Mouse (Mus musculus): ENCODE data around the gene S100a13.

S100a13 gene

DNA sequence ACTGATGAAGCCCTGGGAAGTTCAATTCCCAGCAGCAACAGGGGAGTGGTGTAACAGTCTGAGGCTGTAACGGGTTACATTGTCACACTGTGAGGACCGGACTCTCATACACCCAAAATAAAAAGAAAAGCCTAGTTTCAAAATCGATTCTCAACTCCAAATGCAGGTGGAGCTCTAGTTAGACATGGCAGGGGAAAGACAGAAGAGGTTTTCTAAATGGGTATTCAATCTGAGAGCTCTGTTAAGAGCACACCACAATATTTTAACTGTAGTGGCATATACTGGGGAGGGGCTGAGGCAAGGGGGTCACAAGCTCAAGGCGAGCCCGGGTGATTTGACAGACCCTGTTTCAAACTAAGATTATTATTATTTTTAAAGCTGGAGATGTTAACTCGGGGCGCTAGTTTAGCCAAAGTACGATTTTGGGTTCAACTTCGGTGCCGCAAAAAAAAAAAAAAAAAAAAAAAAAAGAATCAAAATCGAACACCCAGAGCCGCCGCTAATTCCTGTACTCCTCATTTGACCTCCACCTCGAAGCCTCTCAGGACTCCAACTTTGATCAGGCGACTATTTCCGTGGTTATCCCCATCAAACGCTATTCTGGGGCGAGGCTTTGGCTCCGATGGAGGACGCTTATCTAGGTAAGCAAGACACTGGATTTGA lies 5.8 kb upstream of the S100a13 start:
- no peak for DNase-seq (ENCODE audit: low spot score)

- peak; percentile 97 for DNase-seq (ENCODE audit: low spot score)
Observed at GRCm38 (mm10) chr3:90508950-90509746, 5.1 kb upstream of the S100a13 start, which contains the start of gene Chtop. Chtop (minus strand) TSS chr3:90509498.

- no peak for DNase-seq (ENCODE audit: low spot score)
Observed at GRCm38 (mm10) chr3:90509747-90510123, 4.5 kb upstream of the S100a13 start.

GRCm38 (mm10) chr3:90512276-90512675 lies 2.0 kb upstream of the S100a13 start:
- no peak for DNase-seq (ENCODE audit: low spot score)

GRCm38 (mm10) chr3:90512948-90513642 lies 1.1 kb upstream of the S100a13 start:
- DNase-seq (ENCODE audit: low spot score) = no peak

DNA sequence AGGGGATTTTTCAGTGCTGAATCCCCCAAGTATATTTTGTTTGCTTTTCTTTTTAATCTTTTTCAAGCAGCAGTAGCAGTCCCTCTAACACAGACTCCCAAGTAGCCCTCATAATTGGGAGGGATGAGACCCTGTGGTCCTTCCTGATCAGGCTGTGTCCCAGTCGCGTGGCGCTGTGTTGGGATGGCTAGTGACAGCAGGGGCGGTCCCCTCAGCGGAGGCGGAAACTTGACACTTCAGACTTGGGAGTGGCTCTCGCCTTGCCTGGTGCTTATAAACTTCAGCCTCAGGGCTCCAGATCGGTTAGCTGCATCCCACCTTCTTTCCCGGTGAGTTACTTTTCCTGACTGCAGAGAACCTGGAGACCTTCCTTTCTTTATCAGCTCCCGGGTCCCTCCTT lies 456 bp downstream of the S100a13 start:
- DNase-seq (ENCODE audit: low spot score) = no peak

GRCm38 (mm10) chr3:90515242-90515641 lies 1.0 kb downstream of the S100a13 start:
- no peak for DNase-seq (ENCODE audit: low spot score)

- DNase-seq (ENCODE audit: low spot score) = no peak
Observed at GRCm38 (mm10) chr3:90515789-90516188, 1.6 kb downstream of the S100a13 start.

- no peak for DNase-seq (ENCODE audit: low spot score)
Observed at GRCm38 (mm10) chr3:90517711-90518110, 3.5 kb downstream of the S100a13 start.

- DNase-seq (ENCODE audit: low spot score) = peak; percentile 65
Observed at GRCm38 (mm10) chr3:90525421-90525820, 11.2 kb downstream of the S100a13 start.

DNA sequence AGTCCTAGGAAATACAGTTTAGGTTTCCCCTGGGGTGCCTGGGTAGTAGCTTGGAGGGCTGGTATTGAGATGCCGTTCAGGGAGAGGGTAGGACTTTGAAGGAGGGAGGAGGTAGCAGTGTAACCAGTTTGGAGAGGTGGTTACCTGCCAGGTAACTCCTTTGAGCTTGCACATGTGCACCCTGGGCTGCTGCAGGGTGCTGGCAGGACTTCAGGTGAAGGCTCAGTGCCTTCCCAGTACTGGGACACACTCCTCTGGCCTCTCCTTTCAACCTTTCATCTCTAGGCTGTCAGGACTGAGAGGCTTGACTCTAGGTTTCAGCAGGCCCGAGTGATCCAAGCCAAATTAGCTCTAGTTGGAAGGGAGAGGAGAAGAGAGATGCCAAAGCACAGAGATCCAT lies 11.8 kb downstream of the S100a13 start:
- no peak for DNase-seq (ENCODE audit: low spot score)

DNA sequence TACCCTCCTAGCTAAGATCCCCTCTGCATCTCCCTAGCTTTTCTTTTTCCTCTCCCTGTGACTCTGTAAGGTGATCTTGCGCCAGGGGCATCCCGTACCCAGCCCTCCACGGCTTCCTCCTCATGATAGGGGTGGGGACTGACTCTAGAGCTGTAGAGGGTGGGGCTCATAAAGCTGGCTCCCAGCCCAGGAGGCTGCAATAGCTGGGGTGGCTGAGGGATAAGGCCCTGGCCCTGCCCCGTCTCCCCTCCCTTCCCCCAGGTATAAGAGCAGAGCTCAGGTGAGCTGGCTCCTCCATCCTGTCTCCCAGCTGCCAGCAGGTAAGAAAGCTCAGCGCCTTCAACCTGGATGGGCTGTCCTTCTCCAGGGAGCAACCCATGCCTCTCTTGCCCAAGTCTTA lies 12.3 kb downstream of the S100a13 start, which contains the start of gene S100a14:
TSS of gene S100a14 (plus strand) at position 277 of the 400 bp plus-strand sequence.
- no peak for DNase-seq (ENCODE audit: low spot score)

DNA sequence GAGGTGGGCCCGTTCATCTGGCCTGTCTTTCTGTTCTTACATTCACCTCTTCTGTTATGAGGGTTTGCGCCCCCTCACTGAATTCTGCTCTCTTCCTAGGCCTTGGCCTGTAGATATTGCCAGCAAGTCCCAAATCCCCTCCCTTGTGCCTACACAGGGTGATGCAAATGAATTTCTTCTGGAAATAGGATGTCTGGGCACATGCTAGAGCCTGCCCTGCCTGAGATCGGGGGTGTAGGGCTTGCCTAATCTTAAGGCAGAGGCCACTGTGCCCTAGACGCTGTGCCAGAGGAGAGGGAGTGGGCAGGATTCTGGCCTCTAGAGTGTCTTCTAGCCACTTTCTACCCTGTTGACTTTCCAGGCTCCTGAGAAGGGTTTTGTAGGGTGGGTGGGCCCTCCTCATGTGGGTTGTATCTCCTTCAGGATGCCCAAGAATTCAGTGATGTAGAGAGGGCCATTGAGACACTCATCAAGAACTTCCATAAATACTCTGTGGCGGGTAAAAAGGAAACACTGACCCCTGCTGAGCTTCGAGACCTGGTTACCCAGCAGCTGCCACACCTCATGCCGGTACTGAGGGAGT lies 13.1 kb downstream of the S100a13 start:
- DNase-seq (ENCODE audit: low spot score) = no peak

DNA sequence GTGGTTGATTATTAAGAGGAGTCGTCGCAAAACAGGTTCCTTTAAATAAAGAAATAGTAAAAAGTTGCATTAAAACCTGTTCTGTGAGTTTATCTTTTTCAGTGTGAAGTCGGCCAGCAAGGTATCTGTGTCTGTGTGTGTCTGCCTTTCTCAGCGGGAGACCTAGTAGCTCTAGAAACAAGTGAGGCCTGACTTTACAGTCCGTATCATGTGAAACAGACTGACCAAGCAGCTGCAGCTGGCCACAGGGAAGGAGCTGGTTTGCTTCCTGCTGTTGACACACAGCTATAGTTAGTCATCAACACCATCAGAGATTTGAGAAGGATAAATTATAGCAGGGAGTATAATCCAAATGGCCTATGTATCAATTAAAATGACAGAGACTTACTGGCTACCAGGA lies 17.5 kb downstream of the S100a13 start:
- DNase-seq (ENCODE audit: low spot score) = no peak

DNA sequence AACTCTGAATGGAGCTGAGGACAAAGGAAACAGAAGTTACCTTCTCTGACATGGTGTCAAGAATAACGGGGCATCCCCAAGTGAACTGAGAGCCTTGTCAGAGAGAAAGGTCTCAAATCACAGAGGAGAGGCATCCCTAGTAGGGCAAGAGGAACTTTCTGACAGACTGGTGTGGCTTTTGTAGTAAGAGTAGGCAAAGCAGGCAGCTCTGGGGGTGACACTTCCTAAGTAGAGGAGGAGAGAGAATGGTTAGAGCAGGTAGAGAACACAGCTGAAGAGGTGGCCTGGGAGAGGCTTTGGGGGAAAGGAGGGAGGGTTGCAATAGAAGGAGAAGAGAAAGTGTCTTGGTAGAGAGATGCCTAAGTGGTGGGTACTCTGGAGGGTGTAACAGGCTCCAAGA lies 21.2 kb downstream of the S100a13 start:
- no peak for DNase-seq (ENCODE audit: low spot score)

DNA sequence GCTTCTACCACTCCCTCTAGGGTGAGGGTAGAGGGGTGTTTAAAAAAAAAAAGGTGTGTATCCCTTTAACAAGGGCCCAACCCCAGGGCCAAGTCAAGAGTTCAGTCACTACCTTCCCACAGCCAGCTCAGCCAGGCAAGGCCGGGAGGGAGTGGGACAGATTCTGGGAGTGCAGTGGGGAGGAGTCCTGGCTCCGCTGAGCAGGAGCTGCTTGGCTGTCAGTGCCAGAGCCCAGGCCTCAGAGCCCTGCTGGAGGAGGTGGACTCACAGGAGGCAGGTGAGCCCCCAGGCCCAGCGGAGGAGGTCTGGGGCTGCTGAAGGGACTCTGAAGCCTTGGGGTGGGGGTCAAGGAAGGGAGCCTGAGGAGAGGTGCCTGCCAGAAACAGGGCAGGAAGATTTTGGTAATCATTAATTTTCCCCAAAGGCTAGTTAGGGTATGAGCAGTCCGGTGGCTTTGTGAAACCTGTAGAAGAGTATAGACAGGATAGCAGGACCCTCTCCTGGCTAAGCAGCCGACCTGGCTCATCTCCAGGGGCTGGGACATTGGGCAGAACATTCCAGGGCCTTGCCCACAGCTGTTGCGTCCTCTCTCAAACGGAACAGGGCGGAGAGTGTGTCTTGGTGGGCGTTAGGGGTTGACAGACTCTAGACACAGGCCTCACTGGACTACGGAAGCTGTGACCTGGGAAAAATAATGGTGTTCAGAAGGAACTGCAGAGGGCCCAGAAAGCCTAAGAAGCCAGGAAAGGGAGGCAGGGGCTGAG lies 23.1 kb downstream of the S100a13 start, which contains the start of gene S100a16:
TSS of gene S100a16 (plus strand) at position 114 of the 764 bp plus-strand sequence.
- no peak for DNase-seq (ENCODE audit: low spot score)

GRCm38 (mm10) chr3:90537905-90538296 lies 23.7 kb downstream of the S100a13 start:
- DNase-seq (ENCODE audit: low spot score) = no peak

DNA sequence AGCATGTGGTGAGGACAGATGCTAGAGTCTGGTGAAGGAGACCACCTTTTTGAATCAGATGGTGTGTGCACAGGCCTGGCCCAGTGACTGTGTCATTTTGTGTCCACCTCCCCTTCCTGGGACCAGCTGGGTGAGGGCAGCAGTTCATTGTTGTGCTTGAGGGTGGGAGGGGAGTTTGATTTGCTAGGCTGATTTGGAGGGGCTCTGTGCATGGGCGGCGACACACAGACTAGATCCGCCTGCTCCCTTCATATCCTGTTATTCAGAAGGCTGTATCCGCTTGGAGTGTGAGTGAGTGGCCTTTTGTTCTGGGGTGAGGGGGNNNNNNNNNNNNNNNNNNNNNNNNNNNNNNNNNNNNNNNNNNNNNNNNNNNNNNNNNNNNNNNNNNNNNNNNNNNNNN lies 26.7 kb downstream of the S100a13 start:
- peak; percentile 33 for DNase-seq (ENCODE audit: low spot score)

GRCm38 (mm10) chr3:90549676-90550420 lies 35.6 kb downstream of the S100a13 start:
- no peak for DNase-seq (ENCODE audit: low spot score)

DNA sequence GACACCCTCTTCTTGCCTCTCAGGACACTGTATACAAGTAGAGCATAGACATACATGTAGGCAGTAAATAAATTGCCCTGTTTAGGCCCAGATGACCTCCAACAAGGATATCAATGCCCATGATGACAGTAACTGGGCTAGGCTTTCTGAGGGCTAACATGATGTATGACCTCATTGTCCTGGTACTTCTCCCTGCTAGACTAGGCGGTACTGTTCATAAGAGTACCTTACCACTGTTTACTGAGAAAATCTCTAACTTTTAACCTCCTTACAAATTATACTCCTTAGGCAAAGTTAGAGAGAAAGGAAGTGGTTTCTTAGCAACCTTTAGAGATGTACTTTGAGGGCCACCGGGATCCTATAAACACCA lies 36.2 kb downstream of the S100a13 start:
- no peak for DNase-seq (ENCODE audit: low spot score)

DNA sequence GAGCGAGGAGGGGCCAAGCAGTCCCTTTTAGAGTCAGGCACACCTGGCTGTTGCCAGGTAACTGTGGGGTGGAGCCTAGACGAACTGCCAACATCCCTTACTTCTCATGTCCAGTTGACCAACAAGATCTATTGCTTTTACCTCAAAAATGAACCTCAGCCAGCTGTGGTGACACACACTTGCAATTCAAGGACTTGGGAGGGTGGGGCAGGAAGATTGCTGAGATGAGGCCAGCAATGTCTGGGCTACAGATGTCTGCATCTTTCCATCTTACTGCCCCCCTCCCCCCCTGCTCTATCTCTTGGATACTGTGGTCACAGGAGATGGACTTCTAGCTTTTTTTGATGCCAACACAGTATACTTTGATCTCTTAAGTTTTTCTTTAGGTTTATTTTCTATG lies 38.0 kb downstream of the S100a13 start:
- no peak for DNase-seq (ENCODE audit: low spot score)

Data from left cerebral cortex, adult 11 months (tissue).